Mouse (Mus musculus) neutrophil, adult 59 days (primary cell): ENCODE data around the gene Ptprg. TPM values are rescaled to one million over a fixed set of nuclear protein-coding genes. Genes with fewer than 3 reads are reported as not detected.

ENCODE experiments used
- total RNA-seq, 2 experiments: library from RNA; stranded (reverse); gene quantifications; 1 replicate in 1 of 2; 2 replicates in 1 of 2; pipeline ENCODE4 v1.2.4; 2023

Ptprg gene
- under 1 TPM in 1 of 2 experiments, not detected in 1; 0.09 TPM for total RNA-seq

DNA sequence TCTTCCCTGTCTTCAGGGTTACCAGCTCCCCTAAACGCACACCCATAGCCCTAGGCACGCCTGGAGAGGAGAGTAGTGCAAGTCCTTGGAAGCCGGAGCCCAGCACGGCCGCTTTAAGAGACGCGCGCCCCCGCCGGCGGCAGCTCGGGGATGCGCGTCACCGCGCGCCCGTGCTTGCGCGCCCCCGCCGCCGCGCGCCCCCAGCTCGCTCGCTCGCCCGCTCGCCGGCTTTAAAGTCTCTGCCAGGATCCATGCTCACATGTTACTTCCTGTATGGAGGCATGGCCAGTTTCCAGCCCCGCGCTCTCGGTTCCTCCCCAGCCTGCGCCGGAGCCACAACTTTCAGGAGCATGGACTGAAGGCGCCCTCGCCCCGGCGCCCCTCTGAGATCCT is at the start of gene Ptprg:
Gene Ptprg, plus strand, starts transcription at position 260 of the 393 bp plus-strand sequence.

DNA sequence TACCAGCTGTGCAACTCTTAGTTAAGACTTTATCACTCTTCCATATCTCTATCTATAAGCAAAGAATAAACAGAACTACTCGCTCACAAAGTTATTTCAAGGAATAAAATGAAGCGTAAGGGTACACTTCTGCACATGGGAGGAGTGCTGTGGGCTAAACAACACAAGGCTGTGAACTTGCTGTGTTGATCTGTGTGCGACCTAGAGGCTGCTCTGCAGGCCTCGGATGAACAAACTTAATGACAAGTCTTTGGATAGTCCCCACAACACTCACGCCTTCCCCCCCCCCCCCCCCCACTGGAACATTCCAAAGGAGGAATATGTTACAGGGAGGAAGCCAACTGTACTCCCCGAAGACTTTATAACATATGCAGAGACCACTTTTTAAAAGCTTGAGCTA is 730.3 kb downstream of the Ptprg start, which contains the start of gene Gm49355:
Gene Gm49355, plus strand, starts transcription at position 336 of the 400 bp plus-strand sequence.

DNA sequence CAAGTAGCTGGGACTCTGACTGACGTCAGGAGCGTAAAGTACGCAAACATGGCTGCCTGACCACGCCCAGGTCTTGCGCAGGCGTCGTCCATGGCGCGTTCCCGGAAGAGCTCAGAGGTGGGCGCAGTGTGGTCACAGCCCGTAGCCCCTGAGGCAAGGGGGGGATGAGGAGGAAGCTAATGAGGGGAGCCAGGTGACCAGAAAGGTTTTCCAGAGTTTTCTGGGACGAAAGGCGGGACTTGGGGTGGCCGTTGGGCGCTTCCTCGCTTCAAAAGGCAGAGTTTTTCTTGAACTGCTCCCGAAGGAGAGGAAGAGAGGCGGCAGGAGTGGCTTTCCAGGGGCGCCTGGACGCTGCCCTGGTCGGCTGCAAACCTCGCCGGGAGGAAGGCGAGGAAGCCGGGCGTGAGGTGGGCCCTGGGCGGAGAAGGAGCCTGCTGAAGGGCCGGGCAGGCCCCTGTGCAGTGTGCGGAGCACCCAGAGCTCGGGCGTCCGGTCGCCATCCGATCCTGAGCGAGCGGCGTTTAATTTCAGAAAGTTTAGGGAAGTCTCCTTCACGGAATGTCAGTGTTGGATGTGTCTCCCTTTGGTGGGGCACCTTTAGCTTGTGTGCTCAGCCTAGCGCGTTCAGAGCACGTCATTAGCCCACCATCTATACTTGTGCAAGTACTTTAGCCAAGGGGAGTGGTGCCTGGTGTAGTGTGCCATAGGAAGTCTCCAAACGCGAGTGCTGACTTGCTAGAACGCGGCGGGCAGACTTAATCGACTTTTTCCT is 731.0 kb downstream of the Ptprg start, which contains the start of gene 3830406C13Rik:
Gene 3830406C13Rik, plus strand, starts transcription at position 33 of the 772 bp plus-strand sequence.

Other genes with a start within 250 kb of the Ptprg start
- gene Gm3839, start 196.8 kb upstream of the Ptprg start, total RNA-seq = under 1 TPM in 1 of 2 experiments, not detected in 1; 0.33 TPM